13 mouse cellular contexts compared by ENCODE assay signal in the genomic region with DNA sequence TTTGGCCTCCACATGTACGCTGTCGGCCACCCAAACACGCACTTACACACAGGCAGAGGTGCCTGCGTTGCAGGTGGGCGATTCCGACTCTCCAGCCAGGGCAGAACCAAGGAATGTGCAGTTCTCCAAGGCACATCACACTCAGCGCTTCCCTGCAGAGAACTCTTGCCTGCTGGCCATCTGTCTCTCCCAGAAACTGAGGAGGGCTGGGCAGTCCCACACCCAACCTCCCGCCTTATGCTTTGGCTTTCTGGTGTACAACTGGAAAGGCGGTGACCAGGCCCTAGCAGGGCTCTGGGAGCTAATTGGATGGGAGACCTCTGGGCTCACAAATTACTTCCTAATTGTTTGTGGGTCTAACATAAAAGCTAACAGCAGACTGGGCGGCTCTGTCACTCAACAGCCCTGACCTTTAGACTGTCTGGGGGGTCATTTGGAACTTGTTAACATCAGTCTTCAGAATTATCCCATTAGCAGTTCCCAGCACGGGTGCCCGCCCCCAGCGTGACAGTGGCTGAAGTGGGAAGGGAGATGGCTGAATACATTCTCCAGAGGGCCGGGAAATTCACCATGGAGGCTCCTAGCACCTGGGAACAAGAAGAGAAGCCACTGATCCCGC. TPM values are rescaled to one million over a fixed set of nuclear protein-coding genes. Genes with fewer than 3 reads are reported as not detected.
DNase-seq lines count a peak whose midpoint lies in the region; ATAC-seq lines count a peak whose summit lies in the region.
"Had no signal": no experiment of that assay in that cellular context is flagged by ENCODE, and none has a peak within 500 bp of the region (broad histone marks: within the 10 kb centered on the region; RNA-seq: fewer than 3 reads in every experiment).

No protein-coding gene starts in this region.

- H3K9me3 ChIP-seq in midbrain, embryonic 11.5 days (ENCODE audit: control insufficient read depth, low read length): no peaks in the 10 kb centered on the region
- no peaks in the 10 kb centered on the region for H3K9me3 ChIP-seq in midbrain, embryonic 16.5 days (replicated peaks; ENCODE audit: control insufficient read depth, low read length, poor library complexity, severe bottlenecking)
- H3K9me3 ChIP-seq in intestine, embryonic 16.5 days (ENCODE audit: control insufficient read depth, low read length): no peaks in the 10 kb centered on the region
- H3K9me3 ChIP-seq: heart, embryonic 12.5 days; liver, embryonic 13.5 days had no signal

- DNase-seq in midbrain, embryonic 11.5 days (ENCODE audit: low spot score, missing footprints): peak; percentile 86
- DNase-seq in cerebellum, postnatal 10 days: peak; percentile 53 to 73
- peak; percentile 59 for DNase-seq in retina, postnatal 1 day
- no peak for DNase-seq in Muller cell, postnatal 12 days (ENCODE audit: inconsistent ontology term)
- no peak for DNase-seq in left cerebral cortex, postnatal 14 days (ENCODE audit: low spot score in 2 of 2)
- DNase-seq: liver, embryonic 13.5 days; right cerebral cortex, postnatal 4 days; thymus, postnatal 36 days had no signal

- no peaks in the 10 kb centered on the region for H3K36me3 ChIP-seq in midbrain, embryonic 11.5 days (ENCODE audit: control insufficient read depth, insufficient read depth, low read length)
- no peaks in the 10 kb centered on the region for H3K36me3 ChIP-seq in midbrain, embryonic 16.5 days (ENCODE audit: control insufficient read depth, insufficient read depth, low read length)
- no peaks in the 10 kb centered on the region for H3K36me3 ChIP-seq in intestine, embryonic 16.5 days (ENCODE audit: control insufficient read depth, insufficient read depth, low read length)
- H3K36me3 ChIP-seq: heart, embryonic 12.5 days; liver, embryonic 13.5 days had no signal

- H3K9ac ChIP-seq in midbrain, embryonic 11.5 days (ENCODE audit: low read length): no peak overlapping the region
- H3K9ac ChIP-seq in midbrain, embryonic 16.5 days (ENCODE audit: low read depth, low read length): no peak overlapping the region
- H3K9ac ChIP-seq in intestine, embryonic 16.5 days (ENCODE audit: low read depth, low read length): peak overlapping the region; percentile 34; the same call in 1 of the 2 replicates
- H3K9ac ChIP-seq: heart, embryonic 12.5 days; liver, embryonic 13.5 days had no signal

- H3K27ac ChIP-seq in midbrain, embryonic 11.5 days (ENCODE audit: low read depth, low read length): no peak overlapping the region
- no peak overlapping the region for H3K27ac ChIP-seq in midbrain, embryonic 16.5 days (ENCODE audit: low read length)
- H3K27ac ChIP-seq in intestine, embryonic 16.5 days (ENCODE audit: low read length): no peak overlapping the region
- H3K27ac ChIP-seq: liver, embryonic 13.5 days had no signal

- 44% methylated on average over 15 of the region's 15 CpGs for WGBS in midbrain, embryonic 11.5 days
- WGBS in midbrain, embryonic 16.5 days: 52% methylated on average over 15 of the region's 15 CpGs
- 42% methylated on average over 15 of the region's 15 CpGs for WGBS in intestine, embryonic 16.5 days

- H3K4me1 ChIP-seq in midbrain, embryonic 11.5 days (ENCODE audit: control insufficient read depth, insufficient read depth, low read length): peaks cover 12% of the 10 kb centered on the region
- H3K4me1 ChIP-seq in midbrain, embryonic 16.5 days (ENCODE audit: control insufficient read depth, insufficient read depth, low read length): peaks cover 4% of the 10 kb centered on the region
- peaks cover 14% of the 10 kb centered on the region for H3K4me1 ChIP-seq in intestine, embryonic 16.5 days (ENCODE audit: control insufficient read depth, insufficient read depth, low read length)
- H3K4me1 ChIP-seq: liver, embryonic 13.5 days had no signal

- H3K4me3 ChIP-seq in midbrain, embryonic 11.5 days (ENCODE audit: low read depth, low read length): no peak overlapping the region
- H3K4me3 ChIP-seq in midbrain, embryonic 16.5 days (ENCODE audit: low read depth, low read length): no peak overlapping the region
- no peak overlapping the region for H3K4me3 ChIP-seq in intestine, embryonic 16.5 days (ENCODE audit: low read length)
- H3K4me3 ChIP-seq: heart, embryonic 12.5 days; liver, embryonic 13.5 days had no signal

- no peak for ATAC-seq in midbrain, embryonic 11.5 days (ENCODE audit: low FRiP score)
- ATAC-seq in midbrain, embryonic 16.5 days: no peak
- peak; percentile 55 for ATAC-seq in intestine, embryonic 16.5 days

- H3K27me3 ChIP-seq in midbrain, embryonic 11.5 days (ENCODE audit: control insufficient read depth, insufficient read depth, low read length): peaks cover 14% of the 10 kb centered on the region
- peaks cover 11% of the 10 kb centered on the region for H3K27me3 ChIP-seq in midbrain, embryonic 16.5 days (ENCODE audit: control insufficient read depth, insufficient read depth, low read depth, low read length)
- no peaks in the 10 kb centered on the region; the same call in 1 of the 2 replicates for H3K27me3 ChIP-seq in intestine, embryonic 16.5 days (replicated peaks; ENCODE audit: control insufficient read depth, insufficient read depth, low read length)

- intact Hi-C loops in left cerebral cortex, postnatal 14 days (cut with DNase I): no loop called here

- H3K4me2 ChIP-seq in midbrain, embryonic 11.5 days: no peak overlapping the region
- no peak overlapping the region for H3K4me2 ChIP-seq in midbrain, embryonic 16.5 days (ENCODE audit: low read length)
- H3K4me2 ChIP-seq in intestine, embryonic 16.5 days (ENCODE audit: low read depth, low read length): no peak overlapping the region
- H3K4me2 ChIP-seq: heart, embryonic 12.5 days; liver, embryonic 13.5 days had no signal

RNA-seq across cellular contexts. Expression of gene Barhl1, which starts 57.5 kb away (rescaled TPM):
- 12.2 and 12.7 TPM in 2 replicates for polyA plus RNA-seq in midbrain, embryonic 11.5 days (2014; fragmentation: Nextera tagmentation; extraction: Ambion mirVana)
- polyA plus RNA-seq in midbrain, embryonic 16.5 days (2015; fragmentation: Nextera tagmentation; extraction: Ambion mirVana): 28.9 and 35.2 TPM in 2 replicates
- polyA plus RNA-seq in intestine, embryonic 16.5 days (2015; fragmentation: Nextera tagmentation; extraction: Ambion mirVana): not detected in 2 replicates
- under 1 TPM in 1 of 2 experiments, not detected in 1; 0.29 TPM for total RNA-seq in left cerebral cortex, postnatal 14 days (2021)
- total RNA-seq: layer of hippocampus, adult 8-10 months; megakaryocyte-erythroid progenitor cell, adult 5-6 weeks had no signal
- polyA plus RNA-seq: heart, embryonic 12.5 days; liver, embryonic 13.5 days had no signal

Comparison
In these comparisons a context has a peak if more than half of its experiments do, and no peak if none do; other contexts are left out.
1. DNase-seq: peak in midbrain, embryonic 11.5 days (single experiment), cerebellum, postnatal 10 days (2 of 2) and retina, postnatal 1 day (single experiment); none in Muller cell, postnatal 12 days (single experiment) and left cerebral cortex, postnatal 14 days (0 of 2).
2. RNA of gene Barhl1, which starts 57.5 kb away (polyA plus RNA-seq): 28.9 to 35.2 TPM in midbrain, embryonic 16.5 days and 12.2 to 12.7 TPM in midbrain, embryonic 11.5 days; not detected in intestine, embryonic 16.5 days; every median in the first group is over 10 times any median in the second.